Mouse (Mus musculus): ENCODE measurements around the gene Casp7.

DNA sequence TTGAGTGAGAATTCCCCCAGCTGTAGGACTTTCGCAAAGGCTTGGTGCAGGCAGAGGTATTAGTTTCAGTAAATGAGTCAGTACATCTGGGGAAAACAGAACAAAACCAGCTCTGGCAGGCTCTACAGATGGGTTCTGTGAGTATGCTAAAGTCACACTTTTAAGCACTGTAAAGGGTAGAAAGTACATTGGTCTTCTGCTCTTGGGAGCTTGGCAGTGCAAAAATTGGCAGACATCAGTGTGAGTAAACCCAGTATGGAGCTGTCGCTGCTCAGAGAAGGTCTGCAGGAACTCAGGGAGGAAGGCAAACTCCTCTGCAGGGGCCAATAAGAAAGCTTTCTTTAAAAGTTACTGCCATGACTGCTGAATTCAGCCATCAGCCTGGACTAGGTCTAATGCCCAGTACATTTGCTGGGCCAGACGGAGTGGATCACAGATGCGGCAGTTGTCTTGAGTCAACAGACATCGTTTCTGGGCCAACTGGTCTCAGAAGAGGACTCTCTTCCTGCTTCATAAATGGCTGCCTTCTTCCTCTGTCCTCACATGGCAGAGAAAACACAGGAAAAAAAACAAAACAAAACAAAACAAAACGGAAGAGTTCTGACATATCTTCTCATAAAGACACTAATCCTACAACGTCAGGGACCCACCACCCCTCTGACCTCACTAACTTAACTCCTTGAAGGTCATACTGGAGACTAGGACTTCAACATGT lies 41.6 kb downstream of the Casp7 start:
- TF ChIP-seq CTCF (IDR thresholded peaks at IDR 0.05; ENCODE audit: control insufficient read depth, insufficient read depth, insufficient read length), result no peak
- TF ChIP-seq MAX (IDR thresholded peaks at IDR 0.05), result no peak
- TF ChIP-seq MYOD1 (IDR thresholded peaks at IDR 0.05; ENCODE audit: control insufficient read depth, insufficient read length, low read depth), result no peak
